Mouse (Mus musculus) frontal cortex, postnatal 10 days (tissue): ENCODE results near the gene Reg1.
"Not testable (repeated sequence)": the region's sequence is repeated elsewhere in the genome, so short reads cannot be mapped to it uniquely, and the experiment has no call there.

Experiments used
- DNase-seq, 2 experiments: peaks; one replicate each; pipeline ENCODE4 v3.0.0; 2022; ENCODE audit warnings: low spot score in 2 of 2, mixed read lengths in 1 of 2

Reg1 gene

DNA sequence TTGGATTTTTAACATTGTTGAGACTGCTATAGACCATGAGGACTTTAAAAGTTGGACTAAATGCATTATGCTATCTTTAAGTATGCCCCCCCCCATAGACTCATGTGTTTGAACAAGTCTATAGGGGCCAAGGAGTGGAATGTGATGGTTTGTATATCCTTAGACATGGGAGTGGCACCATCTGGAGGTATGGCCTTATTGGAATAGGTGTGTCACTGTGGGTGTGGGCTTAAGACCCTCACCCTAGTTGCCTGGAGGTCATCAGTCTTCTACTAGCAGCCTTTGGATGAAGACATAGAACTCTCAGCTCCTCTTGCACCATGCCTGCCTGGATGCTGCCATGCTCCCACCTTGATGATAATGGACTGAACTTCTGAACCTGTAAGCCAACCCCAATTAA, at the start of gene Reg1:
Reg1 (plus strand) TSS at position 301 of the 400 bp plus-strand sequence.
- not testable (repeated sequence) for DNase-seq

DNA sequence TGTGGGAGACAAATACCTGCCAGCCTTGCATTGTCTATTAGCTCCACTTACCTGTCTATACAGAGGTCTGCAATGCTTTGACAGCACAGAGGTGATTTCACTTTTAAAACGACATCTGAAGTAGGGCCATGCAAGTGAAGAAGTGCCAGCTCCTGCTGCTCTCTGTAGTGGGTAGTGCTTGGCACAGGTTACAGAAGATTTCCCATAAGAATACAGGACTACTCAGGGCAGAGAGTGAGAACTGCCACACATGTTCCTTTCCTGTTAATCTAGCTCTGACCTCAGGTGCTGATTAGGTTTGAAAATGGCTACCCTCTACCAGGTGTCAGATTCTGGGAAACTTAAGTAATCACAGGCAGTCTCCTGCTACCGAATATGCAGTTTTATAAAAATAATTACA, 43.7 kb upstream of the Reg1 start, which contains the start of gene Reg3d:
Reg3d (minus strand) TSS at position 101 of the 400 bp plus-strand sequence.
- no peak for DNase-seq

DNA sequence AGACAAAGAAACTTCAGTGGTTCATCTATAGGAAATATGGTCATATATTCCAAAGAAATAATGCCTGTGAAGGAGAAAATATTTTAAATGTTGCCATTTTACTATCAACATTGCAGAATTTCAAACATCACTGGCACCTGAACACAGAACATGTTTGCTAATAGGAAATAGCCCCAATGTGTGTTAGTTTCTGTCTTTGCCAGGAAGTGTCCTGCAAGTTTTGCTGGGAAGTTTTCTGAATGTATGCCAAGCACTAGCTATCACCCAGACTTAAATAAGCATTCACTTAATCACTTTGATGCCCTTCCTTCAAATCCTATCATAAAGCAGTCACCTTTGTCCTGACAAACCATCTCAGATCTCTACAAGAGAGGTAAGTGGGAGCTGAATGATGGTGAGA, 42.1 kb upstream of the Reg1 start, which contains the start of gene Reg3a:
Reg3a (plus strand) TSS at position 301 of the 400 bp plus-strand sequence.
- no peak for DNase-seq

DNA sequence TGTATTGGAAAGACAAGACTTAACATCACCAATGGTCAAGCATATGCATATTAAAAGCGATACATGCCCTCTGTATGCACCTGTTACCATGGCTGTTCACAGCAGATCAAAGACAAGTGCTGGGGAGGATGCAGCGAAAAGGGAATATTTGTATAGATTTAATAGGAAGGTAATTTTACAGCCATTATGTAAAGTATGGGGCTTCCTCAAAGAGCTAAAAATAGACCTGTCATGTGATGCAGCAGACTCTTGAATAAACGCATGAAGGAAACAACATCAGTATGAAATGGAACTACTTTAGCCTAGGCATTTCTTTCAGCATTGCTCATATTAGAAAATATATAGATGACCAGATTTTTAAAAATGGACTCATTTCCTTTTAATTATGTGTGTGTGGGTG, 36.9 kb upstream of the Reg1 start:
- no peak for DNase-seq

DNA sequence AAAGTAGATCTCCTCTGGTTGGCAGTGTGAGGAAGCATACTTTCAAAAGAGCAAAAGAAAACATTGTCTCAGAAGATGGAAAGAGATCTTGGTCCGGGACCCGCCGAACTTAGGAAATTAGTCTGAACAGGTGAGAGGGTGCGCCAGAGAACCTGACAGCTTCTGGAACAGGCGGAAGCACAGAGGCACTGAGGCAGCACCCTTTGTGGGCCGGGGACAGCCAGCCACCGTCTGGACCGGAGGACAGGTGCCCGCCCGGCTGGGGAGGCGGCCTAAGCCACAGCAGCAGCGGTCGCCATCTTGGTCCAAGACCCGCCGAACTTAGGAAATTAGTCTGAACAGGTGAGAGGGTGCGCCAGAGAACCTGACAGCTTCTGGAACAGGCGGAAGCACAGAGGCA, 27.2 kb upstream of the Reg1 start, which contains the start of gene Reg2:
Reg2 (plus strand) TSS at position 301 of the 400 bp plus-strand sequence.
- not testable (repeated sequence) for DNase-seq

DNA sequence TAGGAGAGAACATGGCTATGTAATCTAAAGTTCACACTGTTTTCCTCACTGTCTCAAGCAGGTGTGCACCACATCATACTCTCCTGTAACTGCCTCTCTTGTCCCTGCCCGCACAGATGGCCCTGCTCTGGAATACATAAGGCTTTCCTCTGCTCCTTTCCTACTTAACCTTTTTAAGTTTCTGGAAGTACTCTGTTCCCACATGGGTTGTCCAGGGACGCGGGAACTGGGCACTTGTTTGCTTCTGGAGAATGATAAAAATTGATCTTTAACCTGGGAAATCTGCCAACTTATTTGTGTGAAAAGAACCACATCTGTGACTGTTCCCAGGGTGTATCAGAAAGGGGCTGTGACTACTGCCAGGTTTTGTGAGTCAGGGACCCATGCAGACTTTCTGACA, 3.0 kb downstream of the Reg1 start:
- DNase-seq = no peak

DNA sequence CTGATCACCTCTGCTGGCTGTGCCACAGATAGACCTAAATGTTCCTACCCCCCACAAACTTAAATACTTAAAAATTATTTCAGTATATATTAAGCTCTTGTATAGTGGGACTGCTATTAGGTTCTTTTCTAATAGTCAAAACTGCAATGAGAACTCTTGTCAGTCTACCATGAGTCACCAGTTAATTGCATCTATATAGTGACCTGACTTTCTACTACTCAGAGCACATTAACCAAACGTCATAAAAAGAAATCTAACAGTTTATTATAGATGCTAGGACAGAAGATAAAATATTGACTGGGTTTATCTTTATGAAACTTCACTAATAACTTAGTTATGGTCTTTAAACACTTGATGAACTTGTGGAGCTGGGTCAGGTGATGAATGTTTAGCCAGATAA, 24.7 kb downstream of the Reg1 start:
- no peak for DNase-seq

DNA sequence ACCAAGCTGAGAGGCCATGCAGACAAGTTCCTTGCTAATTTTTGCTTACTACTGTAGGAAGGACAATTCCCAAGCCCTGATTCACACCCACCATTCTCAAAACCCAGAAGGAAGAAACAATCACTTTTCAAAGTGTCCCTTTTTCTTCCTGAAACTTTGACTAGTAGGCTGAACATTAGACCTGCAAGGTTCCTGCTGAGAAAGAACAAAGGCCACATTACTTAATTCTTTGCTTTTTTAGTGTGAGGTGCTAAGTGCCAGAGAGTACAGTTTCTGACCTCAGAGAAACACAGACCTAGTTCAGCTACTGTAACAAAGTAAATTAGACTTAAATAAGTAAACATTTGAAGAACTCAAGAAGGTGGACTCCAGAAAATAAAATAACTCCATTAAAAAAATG, 25.9 kb downstream of the Reg1 start:
- DNase-seq = no peak

DNA sequence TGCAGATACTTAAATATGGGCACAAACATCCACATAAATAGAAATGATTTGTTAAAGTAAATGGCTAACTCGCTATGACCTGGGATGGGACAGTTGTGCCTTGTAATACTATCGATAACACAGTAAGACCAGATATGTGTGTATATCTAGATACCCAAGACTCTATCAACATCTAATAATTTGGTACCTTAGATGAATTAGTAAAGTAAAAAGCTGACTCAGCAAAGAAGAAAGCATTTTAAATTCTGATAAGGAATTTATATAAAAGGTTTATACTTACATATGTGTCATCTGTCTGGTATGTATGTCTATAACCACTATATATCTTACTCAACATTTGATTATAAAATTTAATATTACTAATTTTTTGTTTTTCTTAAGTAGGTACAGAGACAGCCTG, 30.3 kb downstream of the Reg1 start:
- no peak for DNase-seq

DNA sequence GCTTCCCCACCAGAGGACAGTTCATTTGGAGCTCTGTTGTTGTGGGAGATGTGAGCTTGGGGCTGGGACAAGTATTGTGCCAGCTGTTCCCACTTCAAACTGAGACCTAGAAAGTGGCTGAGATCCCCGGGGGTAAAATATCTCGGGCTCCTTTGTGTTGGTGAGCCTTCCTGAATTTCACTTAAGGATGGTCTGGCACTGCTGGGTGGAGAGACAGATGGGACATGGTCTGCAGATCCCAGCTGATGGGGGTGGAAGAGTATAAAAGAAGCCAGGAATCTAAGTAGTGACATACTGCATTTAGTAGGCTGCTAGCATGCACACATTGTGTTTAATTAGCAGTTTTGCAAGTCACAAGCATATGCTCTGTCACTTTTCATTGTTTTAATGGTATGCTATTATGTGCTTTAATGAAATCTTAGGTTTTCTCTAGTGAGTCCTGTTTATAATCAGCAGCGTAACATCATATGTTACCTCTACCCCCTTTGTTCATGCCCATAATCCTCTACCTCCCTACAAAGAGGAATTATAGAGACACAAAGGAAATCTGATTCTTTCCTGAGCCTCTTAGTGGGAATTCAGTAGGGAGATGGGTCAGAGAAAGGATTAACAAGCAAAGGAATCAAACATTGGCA, 37.8 kb downstream of the Reg1 start:
- peak; percentile 8 to 15 for DNase-seq

DNA sequence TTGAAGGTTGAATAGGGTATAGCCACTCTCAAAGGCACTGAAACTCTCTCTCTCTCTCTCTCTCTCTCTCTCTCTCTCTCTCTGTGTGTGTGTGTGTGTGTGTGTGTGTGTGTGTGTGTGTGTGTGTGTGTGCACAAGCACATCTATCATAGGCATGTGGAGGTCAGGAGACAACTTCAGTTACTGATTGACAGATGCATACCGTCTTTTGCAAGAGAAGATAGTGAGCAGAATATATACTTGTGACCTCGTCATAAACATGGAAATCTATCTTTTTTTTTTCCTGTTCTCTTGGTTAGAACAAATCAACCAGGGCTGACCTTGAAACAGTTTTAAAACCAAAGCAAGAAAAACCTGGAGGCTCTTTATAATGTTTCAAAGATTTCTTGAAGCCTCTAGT, 39.8 kb downstream of the Reg1 start:
- DNase-seq = no peak

DNA sequence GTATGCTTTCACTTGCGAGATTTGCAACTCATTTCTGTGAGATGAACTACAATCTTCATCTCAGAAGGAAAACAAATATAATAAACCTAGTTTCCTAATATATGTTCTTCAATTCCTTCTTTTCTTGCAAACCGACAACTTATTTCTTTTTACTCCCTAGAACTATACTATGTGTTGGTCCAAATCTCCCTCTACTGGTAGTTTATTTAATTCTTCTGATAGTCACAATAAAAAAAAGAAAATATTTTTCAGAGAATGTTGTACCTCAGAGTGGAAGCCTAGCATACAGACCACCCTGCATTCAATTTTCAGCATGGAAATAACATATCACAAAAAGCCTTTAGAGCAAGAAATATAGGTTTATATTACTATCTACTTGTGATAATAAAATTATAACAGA, 40.8 kb downstream of the Reg1 start:
- no peak for DNase-seq

DNA sequence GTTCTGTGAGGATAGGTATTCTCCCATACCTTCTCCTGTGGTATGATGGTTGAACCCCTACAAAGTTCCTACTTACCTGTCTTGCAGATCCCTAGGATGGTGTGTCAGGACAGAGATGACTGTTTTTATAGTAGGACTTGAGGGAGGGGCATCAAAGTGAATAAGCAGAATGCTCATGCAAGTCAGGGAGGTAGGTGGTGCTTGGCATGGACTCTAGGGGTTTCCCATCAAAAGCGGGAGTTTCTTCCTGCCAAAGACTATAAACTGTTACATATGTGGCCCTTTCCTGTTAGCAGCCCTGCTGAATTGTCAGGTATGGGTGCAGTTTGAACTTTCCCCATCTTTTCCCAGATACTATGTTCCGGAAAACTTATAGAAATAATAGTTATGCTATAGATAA, 46.3 kb downstream of the Reg1 start, which contains the start of gene Reg3g:
Reg3g (minus strand) TSS at position 101 of the 400 bp plus-strand sequence.
- no peak for DNase-seq

DNA sequence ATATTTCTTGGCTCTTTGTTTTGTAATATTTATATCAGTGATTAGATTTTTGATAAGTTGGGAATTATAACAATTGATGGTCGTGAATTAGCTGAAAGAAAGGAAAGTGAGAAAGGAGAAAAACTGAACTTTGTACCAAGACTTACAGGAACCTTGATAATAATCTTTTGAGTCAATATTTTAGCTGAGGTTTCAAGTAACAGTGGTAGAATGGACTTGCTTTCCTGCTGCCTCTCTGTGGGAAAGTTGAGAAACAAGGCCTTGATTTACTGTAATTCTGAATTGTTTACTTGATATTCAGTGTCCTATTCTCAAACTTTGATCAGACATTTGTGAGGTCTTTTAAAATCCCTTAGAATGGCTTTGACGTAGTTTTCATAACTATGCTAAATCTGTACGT, 46.8 kb downstream of the Reg1 start:
- no peak for DNase-seq
